Mouse (Mus musculus) C2C12 (cell line): ENCODE data around the gene Pde11a. TPM values are rescaled to one million over a fixed set of nuclear protein-coding genes. Genes with fewer than 3 reads are reported as not detected.

Source experiments
- H3K27me3 ChIP-seq: one replicate; pipeline ENCODE4 v1.6.1; 2011; ENCODE audit not compliant: control insufficient read depth, insufficient read depth, insufficient read length
- H3K36me3 ChIP-seq: one replicate; pipeline ENCODE4 v1.6.1; 2011; ENCODE audit not compliant: control insufficient read depth, insufficient read depth
- H3K4me3 ChIP-seq: one replicate; pipeline ENCODE4 v1.5.1; 2011; ENCODE audit warnings: mild to moderate bottlenecking, control low read depth; ENCODE audit not compliant: poor library complexity, insufficient read depth, severe bottlenecking
- H3K79me2 ChIP-seq: one replicate; pipeline ENCODE4 v1.6.1; 2011; ENCODE audit not compliant: control insufficient read depth, insufficient read depth
- H3K79me3 ChIP-seq: one replicate; pipeline ENCODE4 v1.6.1; 2011; ENCODE audit warnings: low read depth, control low read depth
- H3ac ChIP-seq: one replicate; pipeline ENCODE3; 2011; ENCODE audit warnings: low read depth; ENCODE audit not compliant: control insufficient read depth, insufficient read length
- CEBPB ChIP-seq: IDR thresholded peaks from one replicate; pipeline ENCODE4 v1.6.1; 2011; ENCODE audit warnings: low read depth, mild to moderate bottlenecking, control low read depth, moderate library complexity
- CTCF ChIP-seq: IDR thresholded peaks from one replicate; pipeline ENCODE4 v1.5.1; 2011; ENCODE audit not compliant: control insufficient read depth, insufficient read depth, insufficient read length
- FOSL1 ChIP-seq: IDR thresholded peaks from one replicate; pipeline ENCODE4 v1.8.0; 2011; ENCODE audit warnings: mild to moderate bottlenecking, low read length; ENCODE audit not compliant: poor library complexity, insufficient read depth, severe bottlenecking
- MAX ChIP-seq: IDR thresholded peaks from one replicate; pipeline ENCODE4 v1.6.1; 2011; ENCODE audit warnings: mild to moderate bottlenecking, control low read depth
- MYOD1 ChIP-seq: IDR thresholded peaks from one replicate; pipeline ENCODE4 v1.6.1; 2011; ENCODE audit warnings: low read depth; ENCODE audit not compliant: control insufficient read depth, insufficient read length
- MYOG ChIP-seq: IDR thresholded peaks from one replicate; pipeline ENCODE4 v1.6.1; 2011; ENCODE audit not compliant: control insufficient read depth, insufficient read length; ENCODE audit errors: extremely low read depth
- USF1 ChIP-seq: IDR thresholded peaks from one replicate; pipeline ENCODE4 v1.6.1; 2011; ENCODE audit warnings: low read depth, mild to moderate bottlenecking, control low read depth, moderate library complexity
- polyA plus RNA-seq: library from polyadenylated mRNA; unstranded; fragments of >200 nt; fragmentation: generic; extraction: Trizol; gene quantifications from one replicate; pipeline ENCODE4 v1.2.1, GENCODE M21; 2012; ENCODE audit warnings: missing spikeins

Pde11a gene
- polyA plus RNA-seq, 1 experiment, result not detected

DNA sequence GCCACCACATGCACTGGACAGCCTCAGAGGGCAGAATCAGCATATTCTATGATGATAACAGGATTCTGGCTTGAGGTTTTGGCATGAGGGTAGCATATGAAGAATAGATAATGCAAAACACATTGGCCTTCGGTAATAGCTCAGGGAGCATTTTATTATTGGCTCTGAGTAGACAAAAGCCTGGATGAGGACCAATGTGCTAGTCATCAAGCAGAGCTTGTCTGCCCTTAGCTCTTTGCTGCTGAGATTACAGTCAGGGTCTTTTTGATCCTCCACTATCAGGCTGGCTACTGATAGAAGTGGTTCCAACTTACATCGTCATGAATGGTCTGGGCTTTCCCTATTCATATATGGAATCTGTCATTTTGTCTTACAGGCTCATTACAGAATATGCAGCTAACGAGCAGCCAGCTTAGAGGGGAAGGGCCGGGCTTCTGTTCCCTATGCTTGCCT, 52.3 kb downstream of the Pde11a start:
- H3ac ChIP-seq, result no peak overlapping the region
- no peaks in the 10 kb centered on the region for H3K79me3 ChIP-seq
- no peak overlapping the region for H3K4me3 ChIP-seq
- H3K27me3 ChIP-seq, result no peaks in the 10 kb centered on the region
- TF ChIP-seq FOSL1 (no peak), CTCF (no peak), MYOD1 (no peak), MYOG (no peak)
- no peaks in the 10 kb centered on the region for H3K79me2 ChIP-seq
- no peaks in the 10 kb centered on the region for H3K36me3 ChIP-seq

DNA sequence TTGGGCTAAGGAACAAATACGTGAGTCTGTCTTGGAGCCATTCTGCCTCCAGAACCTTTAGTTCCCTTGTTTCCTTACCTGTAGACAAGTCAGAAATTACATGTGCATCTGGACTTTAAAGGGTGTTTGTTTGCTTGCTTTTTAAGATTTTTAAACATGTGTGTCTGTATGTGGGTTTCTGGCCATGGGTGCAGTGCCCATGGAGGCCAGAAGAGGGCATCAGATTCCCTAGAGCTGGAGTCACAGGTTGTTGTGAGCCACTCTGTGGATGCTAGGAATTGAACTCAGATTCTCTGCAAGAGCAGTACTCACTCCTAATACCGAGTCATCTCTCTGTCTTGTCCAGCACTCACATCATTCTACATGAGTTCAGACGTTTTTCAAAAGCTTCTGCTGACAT, 53.4 kb downstream of the Pde11a start:
- H3K36me3 ChIP-seq, result no peaks in the 10 kb centered on the region
- no peaks in the 10 kb centered on the region for H3K79me3 ChIP-seq
- TF ChIP-seq CEBPB (no peak), MAX (no peak), CTCF (no peak), MYOG (no peak), MYOD1 (no peak), FOSL1 (no peak), USF1 (no peak)
- H3ac ChIP-seq, result no peak overlapping the region
- no peaks in the 10 kb centered on the region for H3K27me3 ChIP-seq
- no peaks in the 10 kb centered on the region for H3K79me2 ChIP-seq
- no peak overlapping the region for H3K4me3 ChIP-seq

DNA sequence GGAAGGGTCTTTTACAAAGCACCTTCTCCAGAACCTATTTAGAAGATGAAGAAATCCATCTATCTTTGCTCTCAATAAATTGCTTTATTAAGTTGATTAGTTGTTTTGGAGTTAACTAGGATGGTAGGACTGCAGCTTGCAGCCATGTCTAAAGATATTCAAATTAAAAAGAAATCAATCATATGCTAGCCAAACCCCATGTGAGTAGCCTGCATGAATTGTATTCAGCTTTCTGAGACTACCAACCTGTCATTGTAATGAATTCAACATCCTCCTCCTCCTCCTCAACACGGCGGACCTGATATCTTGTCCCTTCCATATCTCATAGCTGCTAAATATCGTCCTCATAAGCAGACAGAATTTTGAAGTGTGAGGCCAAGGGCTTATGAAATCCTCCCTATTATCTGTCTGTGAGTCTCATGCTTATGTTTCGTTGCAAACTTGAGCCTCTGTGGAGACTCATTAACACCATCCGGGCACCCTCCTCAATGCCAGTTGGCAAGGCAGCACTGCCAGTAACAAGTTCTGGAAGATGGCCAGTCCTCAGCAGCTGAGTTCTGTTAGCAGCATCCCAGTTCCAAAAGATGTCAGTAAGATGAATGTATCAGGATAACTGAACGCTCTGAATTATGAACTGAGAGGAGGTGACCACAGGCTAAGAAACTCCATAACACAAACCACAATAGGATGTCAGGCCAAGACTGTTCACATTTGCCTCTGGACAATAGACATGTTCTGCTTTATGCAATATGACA, 55.0 kb downstream of the Pde11a start:
- Histone ChIP-seq H3K79me3 (no peaks in the 10 kb centered on the region), H3K79me2 (no peaks in the 10 kb centered on the region), H3K36me3 (no peaks in the 10 kb centered on the region), H3ac (no peak overlapping the region), H3K27me3 (no peaks in the 10 kb centered on the region), H3K4me3 (no peak overlapping the region)
- TF ChIP-seq CTCF (no peak), CEBPB (no peak), MAX (no peak), MYOD1 (no peak), USF1 (no peak), FOSL1 (no peak), MYOG (no peak)

DNA sequence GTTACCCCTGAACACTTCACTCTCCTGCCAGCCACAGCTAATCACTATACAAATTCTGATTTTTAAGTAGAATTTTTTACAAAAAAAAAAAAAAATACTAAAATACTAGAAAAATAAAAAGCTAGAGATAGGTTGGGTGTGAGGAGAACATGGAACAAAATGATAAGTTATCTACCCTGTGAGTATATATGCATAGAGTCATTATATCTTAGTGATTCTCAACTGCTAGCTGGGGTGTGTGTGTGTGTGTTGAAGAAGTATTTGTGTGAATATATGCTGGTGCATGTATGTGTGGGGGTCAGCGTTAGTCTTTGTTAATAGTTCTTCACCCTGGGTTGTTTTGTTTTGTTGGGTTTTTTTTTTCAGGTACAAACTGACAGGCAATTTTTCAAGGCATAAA, 69.1 kb downstream of the Pde11a start:
- Histone ChIP-seq H3ac (no peak overlapping the region), H3K79me3 (no peaks in the 10 kb centered on the region), H3K79me2 (no peaks in the 10 kb centered on the region), H3K4me3 (no peak overlapping the region), H3K27me3 (no peaks in the 10 kb centered on the region), H3K36me3 (no peaks in the 10 kb centered on the region)
- TF ChIP-seq MYOG (no peak), CEBPB (no peak), CTCF (no peak), MYOD1 (no peak), USF1 (no peak)

DNA sequence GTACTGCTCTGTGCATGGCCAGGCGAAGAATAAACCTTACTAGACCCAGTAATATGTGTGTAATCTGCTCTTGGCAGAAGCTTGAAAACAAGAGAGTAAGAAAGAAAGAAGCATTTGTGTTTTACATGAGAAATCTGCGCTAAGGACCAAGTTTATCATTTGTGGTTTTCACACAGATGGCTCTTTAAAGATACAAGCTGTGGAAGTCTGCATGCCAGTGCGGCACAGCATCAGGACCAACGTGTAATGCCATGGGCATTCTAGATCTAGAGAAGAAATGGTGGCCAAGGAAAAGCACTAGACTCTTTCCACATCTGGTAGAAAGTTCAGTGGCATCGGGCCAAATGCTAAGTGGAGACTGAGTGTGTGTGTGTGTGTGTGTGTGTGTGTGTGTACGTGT, 71.2 kb downstream of the Pde11a start:
- no peaks in the 10 kb centered on the region for H3K79me2 ChIP-seq
- H3K36me3 ChIP-seq, result no peaks in the 10 kb centered on the region
- no peaks in the 10 kb centered on the region for H3K27me3 ChIP-seq
- H3K79me3 ChIP-seq, result no peaks in the 10 kb centered on the region
- no peak overlapping the region for H3ac ChIP-seq
- H3K4me3 ChIP-seq, result no peak overlapping the region
- TF ChIP-seq CEBPB (no peak), MYOG (no peak), USF1 (no peak), MYOD1 (no peak), FOSL1 (no peak), CTCF (no peak), MAX (no peak)

DNA sequence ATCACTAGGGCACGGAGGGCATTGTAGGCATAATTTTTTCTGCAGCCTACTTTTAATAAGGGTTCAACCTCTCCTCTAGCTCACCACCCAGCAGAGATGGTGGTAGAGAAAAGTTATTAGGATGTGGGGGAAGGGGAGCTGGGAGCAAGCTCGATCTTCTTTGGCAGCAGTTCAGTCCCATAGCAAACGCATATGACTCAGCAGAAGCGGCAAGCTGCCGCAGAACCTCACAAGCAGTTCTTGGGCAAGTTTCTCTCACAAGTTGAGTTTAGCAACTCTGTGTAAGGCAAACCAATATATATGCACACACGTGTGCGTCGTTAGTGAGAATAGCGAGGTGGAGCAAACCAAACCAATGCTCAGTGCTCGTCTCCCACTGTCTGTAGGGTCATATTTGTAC, 72.0 kb downstream of the Pde11a start:
- Histone ChIP-seq H3K4me3 (no peak overlapping the region), H3K27me3 (no peaks in the 10 kb centered on the region), H3ac (no peak overlapping the region), H3K36me3 (no peaks in the 10 kb centered on the region), H3K79me2 (no peaks in the 10 kb centered on the region), H3K79me3 (no peaks in the 10 kb centered on the region)
- TF ChIP-seq MAX (no peak), MYOD1 (no peak), CTCF (no peak), USF1 (no peak), MYOG (no peak), CEBPB (no peak), FOSL1 (no peak)
